Mouse (Mus musculus) E14TG2a.4 (cell line): ENCODE measurements at regions not wholly inside any gene's neighbourhood (a gene's known extent, or its start where the extent isn't known, plus 50 kb on each side); places are given as distances from the start of the nearest gene placed in this dataset.

ENCODE experiments used
- H3K27me3 ChIP-seq: 2 replicates; pipeline ENCODE4 v1.6.1; 2014; ENCODE audit warnings: low read length, control low read depth; ENCODE audit not compliant: insufficient read depth
- H3K36me3 ChIP-seq: 2 replicates; pipeline ENCODE4 v1.6.1; 2014; ENCODE audit warnings: low read length, control low read depth; ENCODE audit not compliant: insufficient read depth
- H3K4me1 ChIP-seq: replicated peaks from 2 replicates; pipeline ENCODE4 v1.6.1; 2014; ENCODE audit warnings: low read depth, low read length, control low read depth
- H3K4me3 ChIP-seq: replicated peaks from 2 replicates; pipeline ENCODE4 v1.5.1; 2014; ENCODE audit warnings: mild to moderate bottlenecking, low read length
- H3K9me3 ChIP-seq: 2 replicates; pipeline ENCODE4 v1.6.1; 2014; ENCODE audit warnings: low read length, control low read depth
- CTCF ChIP-seq: conservative IDR thresholded peaks from 2 replicates; pipeline ENCODE4 v1.5.1; 2014; ENCODE audit warnings: low read length
- NANOG ChIP-seq: IDR thresholded peaks from 2 replicates; pipeline ENCODE4 v1.6.1; 2014; ENCODE audit warnings: borderline replicate concordance, low read length, mixed read lengths
- POU5F1 ChIP-seq: IDR thresholded peaks from 2 replicates; pipeline ENCODE4 v1.6.1; 2014; ENCODE audit warnings: low read length, borderline replicate concordance

- Histone ChIP-seq H3K9me3 (no peaks in the 10 kb centered on the region), H3K36me3 (no peaks in the 10 kb centered on the region), H3K27me3 (no peaks in the 10 kb centered on the region), H3K4me3 (no peak overlapping the region), H3K4me1 (no peaks in the 10 kb centered on the region)
- TF ChIP-seq CTCF (no peak), NANOG (no peak), POU5F1 (no peak)
Measured at GRCm38 (mm10) chr4:82089657-82090056, 615.9 kb downstream of the Nfib start.

DNA sequence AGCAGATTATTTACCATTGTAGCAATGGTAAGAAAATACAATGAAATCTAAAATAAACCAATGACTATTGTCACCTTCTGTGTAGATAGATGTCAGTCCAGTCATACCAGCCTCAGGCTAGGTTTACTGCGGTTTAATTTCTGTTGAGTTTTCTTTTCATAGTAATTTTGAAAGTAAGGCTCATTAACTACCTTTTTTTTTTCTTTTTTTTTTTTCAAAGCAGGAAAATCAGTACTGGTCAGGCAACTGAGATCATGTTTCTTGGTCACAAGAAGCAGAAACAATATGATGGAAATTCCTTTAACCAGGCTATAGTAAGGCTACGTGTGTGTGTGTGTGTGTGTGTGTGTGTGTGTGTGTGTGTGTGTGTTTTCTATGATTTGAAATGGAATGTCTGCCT lies 622.0 kb downstream of the Nfib start:
- H3K4me3 ChIP-seq: peak overlapping the region; percentile 52; the same call in 1 of the 2 replicates
- H3K4me1 ChIP-seq: no peaks in the 10 kb centered on the region
- no peaks in the 10 kb centered on the region for H3K27me3 ChIP-seq
- H3K36me3 ChIP-seq: no peaks in the 10 kb centered on the region
- TF ChIP-seq CTCF (no peak), NANOG (no peak), POU5F1 (no peak)
- 0 out of 2 replicates have a peak, but pooled peaks cover 9% of the 10 kb centered on the region for H3K9me3 ChIP-seq

GRCm38 (mm10) chr4:82068050-82068449 lies 625.4 kb upstream of the Mpdz start:
- Histone ChIP-seq H3K36me3 (no peaks in the 10 kb centered on the region), H3K27me3 (no peaks in the 10 kb centered on the region), H3K9me3 (no peaks in the 10 kb centered on the region), H3K4me1 (peaks cover 9% of the 10 kb centered on the region), H3K4me3 (no peak overlapping the region)
- TF ChIP-seq NANOG (no peak), POU5F1 (no peak), CTCF (no peak)

- H3K4me1 ChIP-seq: 0 out of 2 replicates have a peak, but pooled peaks cover 2% of the 10 kb centered on the region
- H3K27me3 ChIP-seq: no peaks in the 10 kb centered on the region
- no peaks in the 10 kb centered on the region for H3K9me3 ChIP-seq
- H3K36me3 ChIP-seq: no peaks in the 10 kb centered on the region
- TF ChIP-seq NANOG (no peak), POU5F1 (no peak), CTCF (no peak)
- peak overlapping the region; percentile 43; the same call in 1 of the 2 replicates for H3K4me3 ChIP-seq
Measured at GRCm38 (mm10) chr4:82065641-82066358, 623.2 kb upstream of the Mpdz start.

GRCm38 (mm10) chr4:82062726-82063125 lies 620.1 kb upstream of the Mpdz start:
- H3K27me3 ChIP-seq: no peaks in the 10 kb centered on the region
- no peaks in the 10 kb centered on the region for H3K9me3 ChIP-seq
- no peak overlapping the region for H3K4me3 ChIP-seq
- 0 out of 2 replicates have a peak, but pooled peaks cover 2% of the 10 kb centered on the region for H3K4me1 ChIP-seq
- no peak for TF ChIP-seq NANOG
- TF ChIP-seq CTCF: no peak
- no peak for TF ChIP-seq POU5F1
- H3K36me3 ChIP-seq: no peaks in the 10 kb centered on the region

DNA sequence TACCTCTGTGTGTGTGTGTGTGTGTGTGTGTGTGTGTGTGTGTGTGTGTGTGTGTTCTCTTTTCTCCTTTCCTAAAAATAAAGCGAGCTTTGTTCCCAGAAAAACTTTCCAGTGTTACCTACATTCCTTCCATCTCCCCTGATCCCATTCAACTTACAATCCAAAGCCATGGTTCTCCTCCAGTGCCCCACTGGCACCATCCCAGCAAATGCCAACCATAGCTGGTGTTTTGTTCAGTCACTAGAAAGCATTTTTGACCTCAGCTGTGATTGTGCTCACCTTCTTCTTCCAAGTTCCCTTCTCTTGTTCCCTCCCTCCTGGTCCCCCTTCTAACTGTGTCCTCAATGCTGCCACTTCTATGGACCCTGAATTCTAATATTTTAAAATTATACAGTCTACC lies 614.1 kb upstream of the Mpdz start:
- no peak for TF ChIP-seq NANOG
- no peaks in the 10 kb centered on the region for H3K9me3 ChIP-seq
- H3K36me3 ChIP-seq: no peaks in the 10 kb centered on the region
- no peaks in the 10 kb centered on the region for H3K4me1 ChIP-seq
- no peak overlapping the region for H3K4me3 ChIP-seq
- H3K27me3 ChIP-seq: no peaks in the 10 kb centered on the region

DNA sequence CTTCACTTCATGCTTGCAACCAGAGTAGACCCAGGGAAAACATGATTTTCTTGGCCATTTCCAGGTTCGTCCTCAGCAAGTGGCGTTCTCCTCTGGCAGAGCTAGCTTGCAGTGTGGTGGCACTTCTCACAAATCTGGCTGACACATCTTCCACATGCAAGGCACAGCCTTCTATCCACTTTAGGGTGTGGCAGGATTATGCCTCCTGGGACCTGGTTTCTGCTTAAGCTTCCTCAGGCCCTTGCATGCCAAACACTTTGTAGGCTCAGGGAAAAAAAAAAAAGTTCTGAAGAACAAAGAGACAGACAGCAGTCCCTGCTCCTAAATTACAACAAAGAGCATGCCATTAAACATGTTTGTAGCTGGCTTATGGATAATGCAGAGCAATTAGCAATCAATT lies 605.6 kb upstream of the Mpdz start:
- Histone ChIP-seq H3K4me1 (no peaks in the 10 kb centered on the region), H3K36me3 (no peaks in the 10 kb centered on the region), H3K9me3 (no peaks in the 10 kb centered on the region), H3K27me3 (no peaks in the 10 kb centered on the region), H3K4me3 (no peak overlapping the region)
- TF ChIP-seq NANOG: no peak
- no peak for TF ChIP-seq POU5F1
- TF ChIP-seq CTCF: no peak

GRCm38 (mm10) chr4:82037473-82037872 lies 594.9 kb upstream of the Mpdz start:
- no peaks in the 10 kb centered on the region for H3K36me3 ChIP-seq
- H3K27me3 ChIP-seq: no peaks in the 10 kb centered on the region

GRCm38 (mm10) chr4:82035074-82035703 lies 592.6 kb upstream of the Mpdz start:
- no peaks in the 10 kb centered on the region for H3K36me3 ChIP-seq
- TF ChIP-seq CTCF (no peak), POU5F1 (no peak), NANOG (no peak)
- H3K27me3 ChIP-seq: no peaks in the 10 kb centered on the region
- H3K4me1 ChIP-seq: no peaks in the 10 kb centered on the region
- H3K4me3 ChIP-seq: no peak overlapping the region
- H3K9me3 ChIP-seq: peaks cover 48% of the 10 kb centered on the region

More at GRCm38 (mm10) chr4:82037473-82037872, 594.9 kb upstream of the Mpdz start:
- Histone ChIP-seq H3K4me3 (no peak overlapping the region), H3K4me1 (no peaks in the 10 kb centered on the region), H3K9me3 (peaks cover 55% of the 10 kb centered on the region)
- no peak for TF ChIP-seq NANOG
- TF ChIP-seq CTCF: no peak
- TF ChIP-seq POU5F1: no peak
